Mouse (Mus musculus) forebrain, embryonic 16.5 days (tissue): ENCODE measurements at regions not wholly inside any gene's neighbourhood (a gene's known extent, or its start where the extent isn't known, plus 50 kb on each side); places are given as distances from the start of the nearest gene placed in this dataset.

Experiments used
- ATAC-seq: fragments of 200-750 bp; cut with Nextera tagmentation; 2 replicates; pipeline ENCODE4 v1.8.0; 2017; ENCODE audit warnings: mild to moderate bottlenecking, moderate library complexity
- H3K27ac ChIP-seq: fragments of 300-500 bp; sonication (generic); 2 replicates; pipeline ENCODE4 v1.5.1; 2014; ENCODE audit warnings: low read length, control low read depth
- H3K27me3 ChIP-seq: fragments of 300-500 bp; sonication (generic); replicated peaks from 2 replicates; pipeline ENCODE4 v1.6.1; 2014; ENCODE audit warnings: low read length; ENCODE audit not compliant: control insufficient read depth, insufficient read depth
- H3K36me3 ChIP-seq: fragments of 300-500 bp; sonication (generic); 2 replicates; pipeline ENCODE4 v1.6.1; 2014; ENCODE audit not compliant: control insufficient read depth, insufficient read depth
- H3K4me1 ChIP-seq: fragments of 300-500 bp; sonication (generic); replicated peaks from 2 replicates; pipeline ENCODE4 v1.6.1; 2014; ENCODE audit warnings: low read length; ENCODE audit not compliant: control insufficient read depth, insufficient read depth
- H3K4me2 ChIP-seq: fragments of 300-500 bp; sonication (generic); 2 replicates; pipeline ENCODE4 v1.6.1; 2014; ENCODE audit warnings: mild to moderate bottlenecking, low read length, control low read depth
- H3K4me3 ChIP-seq: fragments of 300-500 bp; sonication (generic); replicated peaks from 2 replicates; pipeline ENCODE4 v1.5.1; 2014; ENCODE audit warnings: mild to moderate bottlenecking, low read length, control low read depth
- H3K9ac ChIP-seq: fragments of 300-500 bp; sonication (generic); replicated peaks from 2 replicates; pipeline ENCODE4 v1.6.1; 2014; ENCODE audit warnings: low read depth, low read length, control low read depth
- H3K9me3 ChIP-seq: fragments of 300-500 bp; sonication (generic); 2 replicates; pipeline ENCODE4 v1.6.1; 2016; ENCODE audit warnings: low read length; ENCODE audit not compliant: control insufficient read depth
- WGBS: fragments of 180-500 bp; shearing (Covaris S2); extraction: QIAGEN DNeasy Blood & Tissue Kit; methylation state at CpG from one replicate; pipeline ENCODE4 v1.1.7; 2014; 5-methylcytosine and 5-hydroxymethylcytosine counted together

- no peak for ATAC-seq
- no peak overlapping the region for H3K9ac ChIP-seq
- 73% methylated on average over 4 of the region's 4 CpGs for WGBS
Observed at GRCm38 (mm10) chr10:16789641-16790243, 933.3 kb upstream of the Cited2 start.

GRCm38 (mm10) chr10:16803978-16804377 is 919.0 kb upstream of the Cited2 start:
- Histone ChIP-seq H3K4me3 (no peak overlapping the region), H3K27me3 (no peaks in the 10 kb centered on the region), H3K4me1 (no peaks in the 10 kb centered on the region), H3K36me3 (no peaks in the 10 kb centered on the region), H3K27ac (no peak overlapping the region), H3K9me3 (no peaks in the 10 kb centered on the region), H3K9ac (no peak overlapping the region), H3K4me2 (no peak overlapping the region)
- no peak for ATAC-seq
- WGBS: 79% methylated on average over 2 of the region's 2 CpGs

More at GRCm38 (mm10) chr10:16789641-16790243, 933.3 kb upstream of the Cited2 start:
- H3K4me3 ChIP-seq: no peak overlapping the region
- no peaks in the 10 kb centered on the region for H3K4me1 ChIP-seq
- no peaks in the 10 kb centered on the region for H3K36me3 ChIP-seq
- H3K9me3 ChIP-seq: no peaks in the 10 kb centered on the region
- no peaks in the 10 kb centered on the region for H3K27me3 ChIP-seq
- H3K4me2 ChIP-seq: no peak overlapping the region
- H3K27ac ChIP-seq: no peak overlapping the region

GRCm38 (mm10) chr10:16810716-16811115 is 912.3 kb upstream of the Cited2 start:
- WGBS: 65% methylated on average over 2 of the region's 2 CpGs
- Histone ChIP-seq H3K9me3 (no peaks in the 10 kb centered on the region), H3K9ac (no peak overlapping the region), H3K4me2 (no peak overlapping the region), H3K27ac (no peak overlapping the region), H3K4me3 (no peak overlapping the region), H3K4me1 (no peaks in the 10 kb centered on the region), H3K36me3 (no peaks in the 10 kb centered on the region), H3K27me3 (no peaks in the 10 kb centered on the region)
- no peak for ATAC-seq

- H3K4me1 ChIP-seq: no peaks in the 10 kb centered on the region
- ATAC-seq: no peak
- H3K27ac ChIP-seq: no peak overlapping the region
- no peak overlapping the region for H3K4me2 ChIP-seq
- no peak overlapping the region for H3K4me3 ChIP-seq
- H3K36me3 ChIP-seq: no peaks in the 10 kb centered on the region
- no peaks in the 10 kb centered on the region for H3K9me3 ChIP-seq
- no peaks in the 10 kb centered on the region for H3K27me3 ChIP-seq
- no peak overlapping the region for H3K9ac ChIP-seq
- WGBS: 70% methylated on average over 2 of the region's 2 CpGs
Observed at GRCm38 (mm10) chr10:16814013-16814412, 909.0 kb upstream of the Cited2 start.

- Histone ChIP-seq H3K9me3 (no peaks in the 10 kb centered on the region), H3K27me3 (no peaks in the 10 kb centered on the region), H3K9ac (no peak overlapping the region), H3K27ac (no peak overlapping the region), H3K4me2 (no peak overlapping the region), H3K36me3 (no peaks in the 10 kb centered on the region), H3K4me1 (no peaks in the 10 kb centered on the region), H3K4me3 (no peak overlapping the region)
- ATAC-seq: no peak
- 71% methylated on average over 1 of the region's 1 CpGs for WGBS
Observed at GRCm38 (mm10) chr10:16861534-16861933, 861.5 kb upstream of the Cited2 start.

GRCm38 (mm10) chr10:16866914-16867313 is 856.1 kb upstream of the Cited2 start:
- no peak overlapping the region for H3K9ac ChIP-seq
- H3K27me3 ChIP-seq: no peaks in the 10 kb centered on the region
- WGBS: 78% methylated on average over 2 of the region's 2 CpGs
- H3K36me3 ChIP-seq: no peaks in the 10 kb centered on the region
- H3K4me2 ChIP-seq: no peak overlapping the region
- ATAC-seq: no peak
- H3K9me3 ChIP-seq: no peaks in the 10 kb centered on the region
- H3K27ac ChIP-seq: no peak overlapping the region
- H3K4me1 ChIP-seq: no peaks in the 10 kb centered on the region
- no peak overlapping the region for H3K4me3 ChIP-seq

- no peak overlapping the region for H3K9ac ChIP-seq
- ATAC-seq: no peak
- H3K4me1 ChIP-seq: no peaks in the 10 kb centered on the region
- no peak overlapping the region for H3K4me3 ChIP-seq
- H3K27ac ChIP-seq: no peak overlapping the region
- H3K4me2 ChIP-seq: no peak overlapping the region
- WGBS: 70% methylated on average over 3 of the region's 3 CpGs
- no peaks in the 10 kb centered on the region for H3K27me3 ChIP-seq
- H3K9me3 ChIP-seq: no peaks in the 10 kb centered on the region
- H3K36me3 ChIP-seq: no peaks in the 10 kb centered on the region
Observed at GRCm38 (mm10) chr10:16874131-16874530, 848.9 kb upstream of the Cited2 start.

GRCm38 (mm10) chr10:16878197-16878596 is 844.8 kb upstream of the Cited2 start:
- Histone ChIP-seq H3K36me3 (no peaks in the 10 kb centered on the region), H3K9ac (no peak overlapping the region), H3K27me3 (no peaks in the 10 kb centered on the region), H3K4me2 (no peak overlapping the region), H3K4me3 (no peak overlapping the region), H3K27ac (no peak overlapping the region), H3K9me3 (no peaks in the 10 kb centered on the region), H3K4me1 (no peaks in the 10 kb centered on the region)
- ATAC-seq: no peak

- Histone ChIP-seq H3K4me2 (no peak overlapping the region), H3K27ac (no peak overlapping the region), H3K9me3 (no peaks in the 10 kb centered on the region), H3K4me1 (no peaks in the 10 kb centered on the region), H3K36me3 (no peaks in the 10 kb centered on the region), H3K9ac (no peak overlapping the region), H3K27me3 (no peaks in the 10 kb centered on the region), H3K4me3 (no peak overlapping the region)
- ATAC-seq: no peak
Observed at GRCm38 (mm10) chr10:16893316-16893715, 829.7 kb upstream of the Cited2 start.

GRCm38 (mm10) chr10:16895332-16895731 is 827.7 kb upstream of the Cited2 start:
- H3K36me3 ChIP-seq: no peaks in the 10 kb centered on the region
- H3K4me3 ChIP-seq: no peak overlapping the region
- H3K4me2 ChIP-seq: no peak overlapping the region
- no peaks in the 10 kb centered on the region for H3K27me3 ChIP-seq
- H3K4me1 ChIP-seq: no peaks in the 10 kb centered on the region
- ATAC-seq: peak; percentile 89
- H3K9me3 ChIP-seq: no peaks in the 10 kb centered on the region
- H3K9ac ChIP-seq: no peak overlapping the region
- H3K27ac ChIP-seq: no peak overlapping the region
